Mouse (Mus musculus) urinary bladder, postnatal 4 days (tissue): ENCODE measurements at regions not wholly inside any gene's neighbourhood (a gene's known extent, or its start where the extent isn't known, plus 50 kb on each side); places are given as distances from the start of the nearest gene placed in this dataset.

Source experiments
- DNase-seq, 2 experiments: peaks; one replicate each; pipeline ENCODE4 v3.0.0; 2021 to 2022; ENCODE audit warnings: low spot score in 2 of 2

- no peak for DNase-seq
Observed at GRCm38 (mm10) chr1:83727938-83728337, 319.9 kb upstream of the Sphkap start.

GRCm38 (mm10) chr1:83727215-83727614 lies 319.2 kb upstream of the Sphkap start:
- no peak for DNase-seq

GRCm38 (mm10) chr1:83723096-83723495 lies 315.1 kb upstream of the Sphkap start:
- DNase-seq: no peak

- DNase-seq: no peak
Observed at GRCm38 (mm10) chr1:83720166-83720565, 312.2 kb upstream of the Sphkap start.

- no peak for DNase-seq
Observed at GRCm38 (mm10) chr1:83717056-83717455, 309.1 kb upstream of the Sphkap start.

- DNase-seq: no peak
Observed at GRCm38 (mm10) chr1:83701696-83702404, 293.9 kb upstream of the Sphkap start.

GRCm38 (mm10) chr1:83697422-83697821 lies 289.4 kb upstream of the Sphkap start:
- no peak for DNase-seq

- no peak for DNase-seq
Observed at GRCm38 (mm10) chr1:83685221-83685620, 277.2 kb upstream of the Sphkap start.

GRCm38 (mm10) chr1:83665326-83665725 lies 257.3 kb upstream of the Sphkap start:
- no peak for DNase-seq

- no peak for DNase-seq
Observed at GRCm38 (mm10) chr1:83661808-83662802, 254.1 kb upstream of the Sphkap start.

GRCm38 (mm10) chr1:83653661-83654060 lies 245.7 kb upstream of the Sphkap start:
- DNase-seq: no peak

GRCm38 (mm10) chr1:83645606-83646005 lies 237.6 kb upstream of the Sphkap start:
- no peak for DNase-seq

- DNase-seq: no peak
Observed at GRCm38 (mm10) chr1:83642656-83643055, 234.7 kb upstream of the Sphkap start.

- no peak for DNase-seq
Observed at GRCm38 (mm10) chr1:83636051-83636450, 228.1 kb upstream of the Sphkap start.

- DNase-seq: no peak
Observed at GRCm38 (mm10) chr1:83631798-83632197, 223.8 kb upstream of the Sphkap start.

GRCm38 (mm10) chr1:83631394-83631793 lies 223.4 kb upstream of the Sphkap start:
- no peak for DNase-seq

- DNase-seq: no peak
Observed at GRCm38 (mm10) chr1:83587258-83587657, 179.3 kb upstream of the Sphkap start.

GRCm38 (mm10) chr1:83583041-83583440 lies 175.0 kb upstream of the Sphkap start:
- DNase-seq: no peak

- DNase-seq: no peak
Observed at GRCm38 (mm10) chr1:83569991-83570390, 162.0 kb upstream of the Sphkap start.

- no peak for DNase-seq
Observed at GRCm38 (mm10) chr1:83568746-83569145, 160.7 kb upstream of the Sphkap start.

- DNase-seq: no peak
Observed at GRCm38 (mm10) chr1:83551617-83552016, 143.6 kb upstream of the Sphkap start.

- DNase-seq: no peak
Observed at GRCm38 (mm10) chr1:83535461-83535860, 127.5 kb upstream of the Sphkap start.

GRCm38 (mm10) chr1:83527803-83528202 lies 119.8 kb upstream of the Sphkap start:
- no peak for DNase-seq
